7 mouse cellular contexts compared by ENCODE assay signal in genomic region chr1:160792156-160792685, GRCm38 (mm10). TPM values are rescaled to one million over a fixed set of nuclear protein-coding genes. Genes with fewer than 3 reads are reported as not detected.
DNase-seq lines count a peak whose midpoint lies in the region; ATAC-seq and TF ChIP-seq lines count a peak whose summit lies in the region.

No protein-coding gene starts in this region.

- no peaks in the 10 kb centered on the region for H3K36me3 ChIP-seq in embryonic facial prominence, embryonic 10.5 days (replicated peaks)
- no peaks in the 10 kb centered on the region for H3K36me3 ChIP-seq in heart, embryonic 15.5 days
- H3K36me3 ChIP-seq in lung, embryonic 14.5 days (ENCODE audit: insufficient read depth), result no peaks in the 10 kb centered on the region

- peak overlapping the region; percentile 87 for H3K4me2 ChIP-seq in heart, embryonic 15.5 days
- peak overlapping the region; percentile 98 for H3K4me2 ChIP-seq in lung, embryonic 14.5 days

- H3K9ac ChIP-seq in heart, embryonic 15.5 days, result peak overlapping the region; percentile 96
- H3K9ac ChIP-seq in lung, embryonic 14.5 days, result peak overlapping the region; percentile 86

- TF ChIP-seq CTCF in lung, embryonic 14.5 days (IDR thresholded peaks at IDR 0.05; ENCODE audit: low read depth), result no peak
- TF ChIP-seq CTCF in olfactory bulb, adult 2 months (IDR thresholded peaks at IDR 0.05; ENCODE audit: insufficient read depth, low read depth, low read length), result no peak

- no peak for TF ChIP-seq POLR2A in olfactory bulb, adult 2 months (IDR thresholded peaks at IDR 0.05; ENCODE audit: insufficient read depth, low read depth, low read length)

- ATAC-seq in CD4-positive, CD25-positive, alpha-beta regulatory T cell, adult 4 months, result peak; percentile 33
- peak; percentile 70 for ATAC-seq in heart, embryonic 15.5 days (replicated peaks; ENCODE audit: insufficient number of reproducible peaks, insufficient read depth, low FRiP score, low read depth)
- peak; percentile 83 for ATAC-seq in lung, embryonic 14.5 days (ENCODE audit: insufficient read depth)

- DNase-seq in Muller cell, postnatal 12 days (ENCODE audit: inconsistent ontology term), result peak; percentile 64
- DNase-seq in embryonic facial prominence, embryonic 10.5 days (ENCODE audit: low spot score), result peak; percentile 67
- peak; percentile 53 to 71 for DNase-seq in kidney, postnatal 4 days
- DNase-seq in lung, embryonic 14.5 days, result peak; percentile 58

- H3K27me3 ChIP-seq in embryonic facial prominence, embryonic 10.5 days (replicated peaks; ENCODE audit: low read depth, poor library complexity, severe bottlenecking), result no peaks in the 10 kb centered on the region; the same call in 1 of the 2 replicates
- H3K27me3 ChIP-seq in heart, embryonic 15.5 days, result no peaks in the 10 kb centered on the region
- no peaks in the 10 kb centered on the region for H3K27me3 ChIP-seq in lung, embryonic 14.5 days (ENCODE audit: insufficient read depth, low read length)

- H3K4me1 ChIP-seq in embryonic facial prominence, embryonic 10.5 days, result peaks cover 10% of the 10 kb centered on the region
- peaks cover 6% of the 10 kb centered on the region for H3K4me1 ChIP-seq in heart, embryonic 15.5 days (replicated peaks)
- H3K4me1 ChIP-seq in lung, embryonic 14.5 days (ENCODE audit: insufficient read depth), result no peaks in the 10 kb centered on the region
- peaks cover 2% of the 10 kb centered on the region; the same call in 1 of the 2 replicates for H3K4me1 ChIP-seq in olfactory bulb, adult 2 months (ENCODE audit: control insufficient read depth, insufficient read depth, low read length)

- under 1% methylated on average over 51 of the region's 51 CpGs for WGBS in embryonic facial prominence, embryonic 10.5 days
- WGBS in heart, embryonic 15.5 days, result under 1% methylated on average over 50 of the region's 51 CpGs
- 0% methylated on average over 25 of the region's 51 CpGs for WGBS in lung, embryonic 14.5 days
- 1% methylated on average over 46 of the region's 51 CpGs for WGBS in olfactory bulb, adult 2 months

- H3K27ac ChIP-seq in embryonic facial prominence, embryonic 10.5 days (replicated peaks), result peak overlapping the region; percentile 88
- peak overlapping the region; percentile 95 for H3K27ac ChIP-seq in heart, embryonic 15.5 days
- peak overlapping the region; percentile 60 for H3K27ac ChIP-seq in lung, embryonic 14.5 days (ENCODE audit: low read depth)
- H3K27ac ChIP-seq in olfactory bulb, adult 2 months (ENCODE audit: insufficient read depth, low read depth, low read length), result peak overlapping the region; percentile 21; the same call in 1 of the 2 replicates

- H3K4me3 ChIP-seq in embryonic facial prominence, embryonic 10.5 days, result peak overlapping the region; percentile 82
- peak overlapping the region; percentile 99 for H3K4me3 ChIP-seq in heart, embryonic 15.5 days
- H3K4me3 ChIP-seq in lung, embryonic 14.5 days (ENCODE audit: low read depth, low read length), result peak overlapping the region; percentile 87
- peak overlapping the region; percentile 95 for H3K4me3 ChIP-seq in olfactory bulb, adult 2 months (ENCODE audit: insufficient read depth, low read depth, low read length)

- H3K9me3 ChIP-seq in embryonic facial prominence, embryonic 10.5 days, result no peaks in the 10 kb centered on the region
- no peaks in the 10 kb centered on the region for H3K9me3 ChIP-seq in heart, embryonic 15.5 days (replicated peaks)
- no peaks in the 10 kb centered on the region for H3K9me3 ChIP-seq in lung, embryonic 14.5 days (ENCODE audit: low read depth, low read length)

RNA-seq across cellular contexts. Expression of gene Rabgap1l, which starts 0.8 kb away (rescaled TPM):
- 100 to 1,000 TPM; 268 to 348 TPM for polyA plus RNA-seq in CD4-positive, CD25-positive, alpha-beta regulatory T cell, adult 4 months (2017; shearing (Covaris generic))
- polyA plus RNA-seq in embryonic facial prominence, embryonic 10.5 days (2016; fragmentation: Nextera tagmentation; extraction: Ambion mirVana), result 10.5 and 11.2 TPM in 2 replicates
- 74.3 and 79.1 TPM in 2 replicates for polyA plus RNA-seq in heart, embryonic 15.5 days (2015; fragmentation: Nextera tagmentation; extraction: Ambion mirVana)
- 18.9 and 19.3 TPM in 2 replicates for polyA plus RNA-seq in lung, embryonic 14.5 days (2014; fragmentation: Nextera tagmentation; extraction: Ambion mirVana)
- 89.2 and 130 TPM in 2 replicates for polyA plus RNA-seq in olfactory bulb, adult 2 months (2012; ENCODE audit: insufficient read depth, insufficient read length, low replicate concordance, missing spikeins)

Comparison
In these comparisons a context has a peak if more than half of its experiments do, and no peak if none do; other contexts are left out.
1. Peak in every context shown above with its lines: DNase-seq, ATAC-seq, H3K4me3 ChIP-seq and H3K27ac ChIP-seq.
2. ATAC-seq: peak in every context shown above with its lines; median percentile 83 in lung, embryonic 14.5 days; 70 in heart, embryonic 15.5 days; 33 in CD4-positive, CD25-positive, alpha-beta regulatory T cell, adult 4 months.
3. H3K27ac ChIP-seq: peak in every context shown above with its lines; median percentile 95 in heart, embryonic 15.5 days; 88 in embryonic facial prominence, embryonic 10.5 days; 60 in lung, embryonic 14.5 days; 21 in olfactory bulb, adult 2 months.